Comparison of ENCODE assay signal across 23 mouse cellular contexts in the genomic region with DNA sequence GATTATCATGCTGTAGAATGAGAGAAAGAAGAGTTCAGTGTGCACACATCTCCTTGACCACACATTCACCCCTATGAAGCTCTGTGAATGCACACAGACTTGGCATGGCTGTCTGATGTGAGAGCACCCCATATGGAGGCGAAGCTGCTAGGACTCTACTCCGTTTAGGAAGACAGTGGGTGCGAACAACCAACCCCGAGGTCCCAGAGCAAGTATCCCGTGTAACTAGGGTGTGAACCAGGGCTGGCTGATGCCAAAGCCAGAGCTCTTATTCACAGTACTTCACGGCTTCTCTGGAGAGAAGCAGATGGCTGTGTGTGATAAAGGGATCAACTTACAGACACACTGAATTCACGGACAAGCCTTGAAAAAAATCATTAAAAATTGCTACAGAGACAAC.
"Had no signal": no experiment of that assay in that cellular context is flagged by ENCODE, and none has a peak within 500 bp of the region (broad histone marks: within the 10 kb centered on the region; RNA-seq: fewer than 3 reads in every experiment).

No protein-coding gene starts in this region.

- H3K4me1 ChIP-seq: kidney, embryonic 15.5 days; limb, embryonic 12.5 days; limb, embryonic 15.5 days; liver, embryonic 12.5 days; liver, embryonic 15.5 days; stomach, embryonic 15.5 days had no signal

- H3K9ac ChIP-seq: kidney, embryonic 15.5 days; limb, embryonic 12.5 days; limb, embryonic 15.5 days; liver, embryonic 12.5 days; liver, embryonic 15.5 days; lung, embryonic 15.5 days; midbrain, embryonic 13.5 days; stomach, embryonic 15.5 days had no signal

- H3K4me2 ChIP-seq: kidney, embryonic 15.5 days; limb, embryonic 12.5 days; limb, embryonic 15.5 days; liver, embryonic 12.5 days; liver, embryonic 15.5 days; lung, embryonic 15.5 days; midbrain, embryonic 13.5 days; stomach, embryonic 15.5 days had no signal

- H3K36me3 ChIP-seq: kidney, embryonic 15.5 days; limb, embryonic 12.5 days; limb, embryonic 15.5 days; liver, embryonic 12.5 days; liver, embryonic 15.5 days; lung, embryonic 15.5 days; midbrain, embryonic 10.5 days; midbrain, embryonic 13.5 days; stomach, embryonic 15.5 days had no signal

- DNase-seq: kidney, adult 11 months; kidney, adult 8-10 months; kidney, postnatal 10 days; kidney, postnatal 36 days; left cerebral cortex, postnatal 4 days; lung, adult 18-20 months; lung, postnatal 10 days; lung, postnatal 36 days; right cerebral cortex, postnatal 14 days; spleen, adult 18-20 months; thymus, postnatal 25 days had no signal

- H3K27ac ChIP-seq: kidney, embryonic 15.5 days; limb, embryonic 12.5 days; limb, embryonic 15.5 days; liver, embryonic 12.5 days; liver, embryonic 15.5 days; lung, embryonic 15.5 days; midbrain, embryonic 13.5 days; stomach, embryonic 15.5 days had no signal

- ATAC-seq: liver, embryonic 12.5 days; midbrain, embryonic 13.5 days; midbrain, embryonic 16.5 days had no signal

- H3K9me3 ChIP-seq: kidney, embryonic 15.5 days; limb, embryonic 12.5 days; limb, embryonic 15.5 days; liver, embryonic 12.5 days; liver, embryonic 15.5 days; lung, embryonic 15.5 days; megakaryocyte, embryonic 14.5 days; midbrain, embryonic 10.5 days; midbrain, embryonic 13.5 days; stomach, embryonic 15.5 days had no signal

- H3K4me3 ChIP-seq: kidney, embryonic 15.5 days; limb, embryonic 12.5 days; limb, embryonic 15.5 days; liver, embryonic 12.5 days; liver, embryonic 15.5 days; lung, embryonic 15.5 days; megakaryocyte, embryonic 14.5 days; midbrain, embryonic 10.5 days; midbrain, embryonic 13.5 days; myocyte; stomach, embryonic 15.5 days had no signal

- H3K27me3 ChIP-seq: kidney, embryonic 15.5 days; limb, embryonic 12.5 days; limb, embryonic 15.5 days; liver, embryonic 12.5 days; liver, embryonic 15.5 days; lung, embryonic 15.5 days; megakaryocyte, embryonic 14.5 days; midbrain, embryonic 13.5 days; stomach, embryonic 15.5 days had no signal
